Mouse (Mus musculus) spleen, adult 2 months (tissue): Measurements from ENCODE around the gene Nyap1. TPM values are rescaled to one million over a fixed set of nuclear protein-coding genes. Genes with fewer than 3 reads are reported as not detected.
"Not testable (repeated sequence)": the region's sequence is repeated elsewhere in the genome, so short reads cannot be mapped to it uniquely, and the experiment has no call there.

ENCODE experiments used
- DNase-seq, 2 experiments: peaks; one replicate each; pipeline versions ENCODE4 v3.0.0 to v3.0.0-alpha.2; 2012 to 2021; ENCODE audit warnings: low spot score in 2 of 2, low read depth in 1 of 2
- H3K27ac ChIP-seq: fragments of 200-500 bp; 2 replicates; pipeline ENCODE4 v1.5.1; 2012; ENCODE audit warnings: low read length, inconsistent platforms; ENCODE audit not compliant: insufficient read depth
- H3K27me3 ChIP-seq: fragments of 200-500 bp; 2 replicates; pipeline ENCODE4 v1.6.1; 2012; ENCODE audit warnings: mild to moderate bottlenecking, moderate library complexity, low read length, inconsistent platforms; ENCODE audit not compliant: control insufficient read depth, insufficient read depth
- H3K36me3 ChIP-seq: fragments of 200-500 bp; 2 replicates; pipeline ENCODE4 v1.6.1; 2012; ENCODE audit warnings: mild to moderate bottlenecking, low read length, inconsistent platforms; ENCODE audit not compliant: control insufficient read depth, insufficient read depth
- H3K4me1 ChIP-seq: fragments of 200-500 bp; 2 replicates; pipeline ENCODE4 v1.6.1; 2011; ENCODE audit warnings: inconsistent platforms; ENCODE audit not compliant: control insufficient read depth, insufficient read depth, insufficient read length
- H3K4me3 ChIP-seq: fragments of 200-500 bp; 2 replicates; pipeline ENCODE4 v1.5.1; 2011; ENCODE audit warnings: mild to moderate bottlenecking, inconsistent platforms; ENCODE audit not compliant: insufficient read depth, insufficient read length; ENCODE audit errors: extremely low read depth
- CTCF ChIP-seq: fragments of 200-500 bp; IDR thresholded peaks from 2 replicates; pipeline ENCODE4 v1.5.1; 2011; ENCODE audit warnings: mild to moderate bottlenecking, inconsistent platforms; ENCODE audit not compliant: insufficient read depth, insufficient read length, insufficient replicate concordance; ENCODE audit errors: extremely low read depth
- POLR2A ChIP-seq: fragments of 200-500 bp; IDR thresholded peaks from 2 replicates; pipeline ENCODE4 v1.6.1; 2011; ENCODE audit warnings: low read depth, low read length, inconsistent platforms
- WGBS: fragments of 180-500 bp; shearing (Covaris S2); methylation state at CpG from one replicate; pipeline ENCODE4 v1.1.7; 2018; 5-methylcytosine and 5-hydroxymethylcytosine counted together
- polyA plus RNA-seq: library from polyadenylated mRNA; depleted of rRNA; stranded (reverse); fragments of >200 nt; gene quantifications from 2 replicates; pipeline ENCODE4 v1.2.3, GENCODE M21; 2012

Gene Nyap1
- polyA plus RNA-seq, 1 experiment: 1.2 TPM

GRCm38 (mm10) chr5:137755425-137755824 lies 14.0 kb upstream of the Nyap1 start:
- WGBS: 87% methylated on average over 5 of the region's 5 CpGs
- peaks cover 51% of the 10 kb centered on the region for H3K36me3 ChIP-seq
- no peak overlapping the region for H3K27ac ChIP-seq
- no peaks in the 10 kb centered on the region for H3K27me3 ChIP-seq
- DNase-seq: no peak
- peaks cover 2% of the 10 kb centered on the region; the same call in 1 of the 2 replicates for H3K4me1 ChIP-seq
- no peak overlapping the region for H3K4me3 ChIP-seq
- TF ChIP-seq CTCF (no peak), POLR2A (no peak)

- Histone ChIP-seq H3K4me1 (peaks cover 13% of the 10 kb centered on the region; the same call in 1 of the 2 replicates), H3K27me3 (no peaks in the 10 kb centered on the region), H3K27ac (no peak overlapping the region), H3K4me3 (no peak overlapping the region), H3K36me3 (peaks cover 37% of the 10 kb centered on the region)
- WGBS: 86% methylated on average over 13 of the region's 13 CpGs
- DNase-seq: no peak
- TF ChIP-seq POLR2A: no peak
- no peak for TF ChIP-seq CTCF
Observed at GRCm38 (mm10) chr5:137753111-137753832, 11.9 kb upstream of the Nyap1 start.

- no peak overlapping the region for H3K4me3 ChIP-seq
- no peak for TF ChIP-seq POLR2A
- no peak for TF ChIP-seq CTCF
- H3K27me3 ChIP-seq: no peaks in the 10 kb centered on the region
- peaks cover 33% of the 10 kb centered on the region for H3K36me3 ChIP-seq
- H3K27ac ChIP-seq: no peak overlapping the region
- WGBS: 89% methylated on average over 6 of the region's 6 CpGs
- H3K4me1 ChIP-seq: peaks cover 11% of the 10 kb centered on the region; the same call in 1 of the 2 replicates
- no peak for DNase-seq
Observed at GRCm38 (mm10) chr5:137751988-137752387, 10.6 kb upstream of the Nyap1 start.

- no peak overlapping the region for H3K4me3 ChIP-seq
- DNase-seq: no peak
- H3K27me3 ChIP-seq: no peaks in the 10 kb centered on the region
- peaks cover 11% of the 10 kb centered on the region; the same call in 1 of the 2 replicates for H3K4me1 ChIP-seq
- TF ChIP-seq CTCF (no peak), POLR2A (no peak)
- peaks cover 31% of the 10 kb centered on the region for H3K36me3 ChIP-seq
- H3K27ac ChIP-seq: no peak overlapping the region
- 94% methylated on average over 13 of the region's 13 CpGs for WGBS
Observed at GRCm38 (mm10) chr5:137751221-137751887, 9.9 kb upstream of the Nyap1 start.

GRCm38 (mm10) chr5:137750212-137750611 lies 8.8 kb upstream of the Nyap1 start:
- not testable (repeated sequence) for DNase-seq, H3K27ac ChIP-seq, H3K27me3 ChIP-seq, H3K4me3 ChIP-seq
- 94% methylated on average over 8 of the region's 8 CpGs for WGBS
- Histone ChIP-seq H3K4me1 (peaks cover 11% of the 10 kb centered on the region; the same call in 1 of the 2 replicates), H3K36me3 (peaks cover 27% of the 10 kb centered on the region)

- Histone ChIP-seq H3K4me3 (peak overlapping the region; percentile 37; the same call in 1 of the 2 replicates), H3K4me1 (peaks cover 11% of the 10 kb centered on the region; the same call in 1 of the 2 replicates), H3K27ac (peak overlapping the region; percentile 99), H3K27me3 (no peaks in the 10 kb centered on the region), H3K36me3 (peaks cover 26% of the 10 kb centered on the region)
- no peak for TF ChIP-seq CTCF
- TF ChIP-seq POLR2A: no peak
- DNase-seq: peak in 1 of 2 experiments; percentile 40
- 6% methylated on average over 6 of the region's 6 CpGs for WGBS
Observed at GRCm38 (mm10) chr5:137749196-137749836, 7.9 kb upstream of the Nyap1 start.
